16 mouse cellular contexts compared by ENCODE assay signal in the genomic region with DNA sequence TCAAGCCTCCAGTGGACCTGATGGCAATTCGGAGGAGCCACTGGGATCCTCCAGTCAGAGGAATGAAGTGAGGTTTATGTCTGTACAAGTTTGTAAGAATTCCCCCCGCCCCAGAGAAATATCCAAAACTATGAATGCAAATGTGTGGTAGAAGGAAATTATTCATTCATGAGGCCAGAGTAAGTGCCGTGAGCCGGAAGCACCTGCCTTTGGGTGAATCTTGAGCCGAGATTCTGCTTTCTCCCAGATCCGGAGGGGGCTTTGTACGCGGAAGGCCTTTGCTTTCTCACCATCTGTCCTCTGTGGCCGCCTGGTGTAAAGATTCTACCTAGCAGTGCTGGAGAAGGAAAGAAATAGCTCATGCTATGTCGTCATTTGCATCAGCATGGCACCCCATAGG.
"Had no signal": no experiment of that assay in that cellular context is flagged by ENCODE, and none has a peak within 500 bp of the region (broad histone marks: within the 10 kb centered on the region; RNA-seq: fewer than 3 reads in every experiment).

No protein-coding gene starts in this region.

- H3K4me1 ChIP-seq: midbrain, embryonic 10.5 days; midbrain, embryonic 12.5 days; neural tube, embryonic 13.5 days; neural tube, embryonic 15.5 days; stomach, embryonic 15.5 days had no signal

- H3K4me2 ChIP-seq: lung, embryonic 14.5 days; midbrain, embryonic 12.5 days; neural tube, embryonic 13.5 days; neural tube, embryonic 15.5 days; stomach, embryonic 15.5 days had no signal

- H3K4me3 ChIP-seq: midbrain, embryonic 10.5 days; midbrain, embryonic 12.5 days; myocyte; neural tube, embryonic 13.5 days; neural tube, embryonic 15.5 days; stomach, embryonic 15.5 days had no signal

- H3K9ac ChIP-seq: lung, embryonic 14.5 days; midbrain, embryonic 12.5 days; neural tube, embryonic 13.5 days; neural tube, embryonic 15.5 days; stomach, embryonic 15.5 days had no signal

- H3K27ac ChIP-seq: midbrain, embryonic 10.5 days; midbrain, embryonic 12.5 days; neural tube, embryonic 13.5 days; neural tube, embryonic 15.5 days; stomach, embryonic 15.5 days; stomach, postnatal 0 days had no signal

- H3K27me3 ChIP-seq: midbrain, embryonic 12.5 days; neural tube, embryonic 13.5 days; neural tube, embryonic 15.5 days; stomach, embryonic 15.5 days had no signal

- DNase-seq: lung, adult 18-20 months; lung, embryonic 14.5 days; lung, postnatal 10 days; lung, postnatal 4 days; midbrain, embryonic 14.5 days; right cerebral cortex, postnatal 14 days; thymus, adult 2 months; thymus, postnatal 25 days; thymus, postnatal 4 days had no signal

- H3K9me3 ChIP-seq: midbrain, embryonic 10.5 days; midbrain, embryonic 12.5 days; neural tube, embryonic 13.5 days; neural tube, embryonic 15.5 days; stomach, embryonic 15.5 days had no signal

- H3K36me3 ChIP-seq: midbrain, embryonic 10.5 days; midbrain, embryonic 12.5 days; neural tube, embryonic 13.5 days; neural tube, embryonic 15.5 days; stomach, embryonic 15.5 days had no signal
